Mouse (Mus musculus) hindbrain, postnatal 0 days (tissue): Measurements from ENCODE around the gene Gm5460. TPM values are rescaled to one million over a fixed set of nuclear protein-coding genes. Genes with fewer than 3 reads are reported as not detected.
A peak's percentile ranks its signal among the peaks of the same experiment; 100 is the strongest.

ENCODE experiments used
- ATAC-seq: fragments of 200-750 bp; cut with Nextera tagmentation; 2 replicates; pipeline ENCODE4 v1.8.0; 2017; ENCODE audit warnings: mild to moderate bottlenecking, moderate TSS enrichment, moderate library complexity
- DNase-seq: peaks from one replicate; pipeline ENCODE4 v3.0.0-alpha.2; 2015; ENCODE audit warnings: low spot score
- H3K27ac ChIP-seq: fragments of 300-500 bp; sonication (generic); 2 replicates; pipeline ENCODE4 v1.5.1; 2014; ENCODE audit warnings: mild to moderate bottlenecking
- H3K27me3 ChIP-seq: fragments of 300-500 bp; sonication (generic); 2 replicates; pipeline ENCODE4 v1.6.1; 2014; ENCODE audit warnings: low read length, mixed read lengths; ENCODE audit not compliant: insufficient read depth
- H3K36me3 ChIP-seq: fragments of 300-500 bp; sonication (generic); 2 replicates; pipeline ENCODE4 v1.6.1; 2014; ENCODE audit warnings: low read length, mixed read lengths; ENCODE audit not compliant: insufficient read depth
- H3K4me1 ChIP-seq: fragments of 300-500 bp; sonication (generic); 2 replicates; pipeline ENCODE4 v1.6.1; 2014; ENCODE audit warnings: antibody characterized with exemption, low read length, mixed read lengths; ENCODE audit not compliant: insufficient read depth
- H3K4me2 ChIP-seq: fragments of 300-500 bp; sonication (generic); 2 replicates; pipeline ENCODE4 v1.6.1; 2014; ENCODE audit warnings: low read depth, mild to moderate bottlenecking, low read length, moderate library complexity, mixed read lengths
- H3K4me3 ChIP-seq: fragments of 300-500 bp; sonication (generic); 2 replicates; pipeline ENCODE4 v1.5.1; 2014; ENCODE audit warnings: low read length
- H3K9ac ChIP-seq: fragments of 300-500 bp; sonication (generic); replicated peaks from 2 replicates; pipeline ENCODE4 v1.6.1; 2014; ENCODE audit warnings: mild to moderate bottlenecking, low read length, moderate library complexity, mixed read lengths
- H3K9me3 ChIP-seq: fragments of 300-500 bp; sonication (generic); 2 replicates; pipeline ENCODE4 v1.6.1; 2016; ENCODE audit warnings: low read length, mixed read lengths
- CTCF ChIP-seq: IDR thresholded peaks from 2 replicates; pipeline ENCODE4 v1.5.1; 2016; ENCODE audit warnings: antibody characterized with exemption, control low read depth, low read depth
- WGBS: fragments of 180-500 bp; shearing (Covaris S2); extraction: QIAGEN DNeasy Blood & Tissue Kit; methylation state at CpG from one replicate; pipeline ENCODE4 v1.1.7; 2014; 5-methylcytosine and 5-hydroxymethylcytosine counted together
- polyA plus RNA-seq: library from polyadenylated mRNA; unstranded; fragments of >200 nt; fragmentation: Nextera tagmentation; extraction: Ambion mirVana; gene quantifications from 2 replicates; pipeline ENCODE4 v1.2.1, GENCODE M21; 2015
- total RNA-seq: library from RNA; depleted of rRNA; stranded (reverse); fragments of >200 nt; gene quantifications from 2 replicates; pipeline ENCODE4 v1.2.3, GENCODE M21; 2014; rRNA removed

Gm5460 gene
- total RNA-seq (not detected in 2 replicates), polyA plus RNA-seq (not detected in 2 replicates)

GRCm38 (mm10) chr14:34016381-34016780 is at the start of gene Gm5460:
Gene Gm5460 (plus strand): TSS chr14:34016758.
- no peak within 1 kb of the TSS for H3K27ac ChIP-seq
- ATAC-seq (no peak), DNase-seq (no peak)
- H3K27me3 ChIP-seq: no peaks in the 10 kb centered on the region
- no peak within 1 kb of the TSS for H3K4me2 ChIP-seq
- TF ChIP-seq CTCF: no peak
- H3K4me1 ChIP-seq: no peaks in the 10 kb centered on the region
- H3K36me3 ChIP-seq: no peaks in the 10 kb centered on the region
- no peak within 1 kb of the TSS for H3K4me3 ChIP-seq
- H3K9ac ChIP-seq: no peak within 1 kb of the TSS
- 92% methylated on average over 4 of the region's 4 CpGs for WGBS
- no peaks in the 10 kb centered on the region for H3K9me3 ChIP-seq

- Histone ChIP-seq H3K4me2 (no peak overlapping the region), H3K4me3 (no peak overlapping the region), H3K4me1 (no peaks in the 10 kb centered on the region), H3K36me3 (no peaks in the 10 kb centered on the region), H3K27ac (no peak overlapping the region), H3K9ac (no peak overlapping the region), H3K9me3 (no peaks in the 10 kb centered on the region), H3K27me3 (no peaks in the 10 kb centered on the region)
- ATAC-seq (peak; percentile 77), DNase-seq (peak; percentile 71)
- WGBS: 49% methylated on average over 7 of the region's 7 CpGs
- peak; percentile 76 for TF ChIP-seq CTCF
Measured at GRCm38 (mm10) chr14:33972679-33973078, 43.9 kb upstream of the Gm5460 start.

DNA sequence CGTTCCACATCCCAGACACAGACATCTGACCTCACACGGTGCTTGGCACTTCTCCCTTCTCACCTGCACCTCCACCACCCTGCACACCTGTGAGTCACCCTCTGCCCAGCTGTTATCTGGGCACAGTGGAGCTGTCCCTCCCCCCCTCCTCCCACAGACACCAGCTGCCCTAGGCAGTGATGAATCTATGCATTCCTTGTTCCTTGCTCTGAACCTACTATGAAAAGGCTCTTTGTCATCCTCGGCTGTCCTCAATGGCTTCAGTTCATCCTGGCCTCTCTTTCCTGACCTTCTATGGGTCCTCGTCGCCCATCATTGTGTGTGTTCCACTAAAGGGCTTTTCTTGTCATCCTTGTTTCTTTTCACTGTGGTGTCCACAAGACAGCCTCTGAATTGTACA is 41.8 kb upstream of the Gm5460 start:
- Histone ChIP-seq H3K27me3 (no peaks in the 10 kb centered on the region), H3K4me2 (no peak overlapping the region), H3K4me1 (0 out of 2 replicates have a peak, but pooled peaks cover 5% of the 10 kb centered on the region), H3K4me3 (no peak overlapping the region), H3K36me3 (no peaks in the 10 kb centered on the region), H3K9ac (no peak overlapping the region), H3K9me3 (no peaks in the 10 kb centered on the region), H3K27ac (no peak overlapping the region)
- ATAC-seq (peak; percentile 45; the same call in 1 of the 2 replicates), DNase-seq (no peak)
- TF ChIP-seq CTCF: no peak
- WGBS: 46% methylated on average over 5 of the region's 5 CpGs

GRCm38 (mm10) chr14:33977748-33978147 is 38.8 kb upstream of the Gm5460 start:
- H3K36me3 ChIP-seq: no peaks in the 10 kb centered on the region
- H3K27me3 ChIP-seq: no peaks in the 10 kb centered on the region
- H3K9me3 ChIP-seq: no peaks in the 10 kb centered on the region
- DNase-seq (peak; percentile 40), ATAC-seq (no peak)
- WGBS: 29% methylated on average over 7 of the region's 7 CpGs
- peak overlapping the region; percentile 89 for H3K4me2 ChIP-seq
- no peak for TF ChIP-seq CTCF
- 0 out of 2 replicates have a peak, but pooled peaks cover 5% of the 10 kb centered on the region for H3K4me1 ChIP-seq
- H3K27ac ChIP-seq: 0 out of 2 replicates have a peak overlapping the region, but pooled peaks have one; percentile 41
- H3K9ac ChIP-seq: peak overlapping the region; percentile 48; the same call in 1 of the 2 replicates
- H3K4me3 ChIP-seq: peak overlapping the region; percentile 43

DNA sequence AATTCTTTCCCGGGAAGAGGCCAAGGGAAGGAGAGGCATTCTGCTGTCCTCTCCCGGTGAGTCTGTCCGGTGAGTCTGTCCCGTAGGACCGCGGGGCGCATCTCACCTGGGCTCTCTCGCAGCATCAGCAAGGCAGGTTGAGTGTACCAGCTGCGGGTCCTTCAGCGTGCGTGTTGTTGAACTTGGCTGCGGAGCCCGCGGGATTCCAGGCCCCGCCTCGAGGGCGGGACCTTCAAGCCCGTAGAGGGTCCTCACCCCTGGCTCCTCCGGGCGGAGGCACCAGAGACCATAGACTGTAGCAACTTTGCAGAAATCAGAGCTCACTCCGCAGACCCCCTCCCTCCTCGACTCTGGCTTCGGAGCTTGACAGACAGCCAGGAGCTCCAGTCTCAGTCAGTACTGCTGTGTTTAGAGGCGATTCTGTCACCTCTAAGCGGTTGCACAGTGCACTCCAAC is 37.9 kb upstream of the Gm5460 start, which contains the start of gene Zfp488:
Gene Zfp488, minus strand, starts transcription at position 161 of the 456 bp plus-strand sequence.
- Histone ChIP-seq H3K9ac (peak within 1 kb of the TSS; percentile 48), H3K9me3 (no peaks in the 10 kb centered on the region), H3K36me3 (no peaks in the 10 kb centered on the region), H3K27me3 (no peaks in the 10 kb centered on the region), H3K4me1 (0 out of 2 replicates have a peak, but pooled peaks cover 5% of the 10 kb centered on the region), H3K4me2 (peak within 1 kb of the TSS; percentile 89), H3K27ac (peak within 1 kb of the TSS; percentile 41; the same call in 1 of the 2 replicates), H3K4me3 (peak within 1 kb of the TSS; percentile 43)
- peak; percentile 68 for DNase-seq
- WGBS: under 1% methylated on average over 25 of the region's 25 CpGs
- peak; percentile 80 for ATAC-seq
- TF ChIP-seq CTCF: no peak

DNA sequence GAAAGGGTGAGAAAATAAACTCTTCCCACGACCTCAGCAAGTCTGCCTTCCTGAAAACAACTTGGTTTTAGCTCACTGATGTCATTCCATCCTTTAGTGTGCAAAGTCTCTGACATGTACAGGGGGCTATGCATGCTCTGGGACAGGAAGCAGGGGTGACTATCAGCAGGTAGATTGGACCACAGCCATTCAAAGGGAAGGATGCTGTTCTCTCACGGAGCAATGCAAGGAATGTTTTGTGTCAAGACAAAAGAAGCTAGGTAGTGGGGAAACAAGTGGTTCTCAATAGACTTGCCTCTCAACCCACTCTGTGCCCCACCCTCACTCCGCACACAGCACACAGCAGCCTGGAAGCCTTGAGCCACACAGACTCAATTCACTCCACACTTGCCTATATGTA is 27.4 kb upstream of the Gm5460 start:
- Histone ChIP-seq H3K4me3 (no peak overlapping the region), H3K27ac (no peak overlapping the region), H3K36me3 (no peaks in the 10 kb centered on the region), H3K9me3 (no peaks in the 10 kb centered on the region), H3K4me1 (no peaks in the 10 kb centered on the region), H3K9ac (no peak overlapping the region), H3K4me2 (no peak overlapping the region), H3K27me3 (no peaks in the 10 kb centered on the region)
- WGBS: 49% methylated on average over 3 of the region's 3 CpGs
- DNase-seq (no peak), ATAC-seq (no peak)
- TF ChIP-seq CTCF: no peak

GRCm38 (mm10) chr14:33991971-33992370 is 24.6 kb upstream of the Gm5460 start:
- Histone ChIP-seq H3K9ac (no peak overlapping the region), H3K36me3 (no peaks in the 10 kb centered on the region), H3K9me3 (no peaks in the 10 kb centered on the region), H3K27ac (no peak overlapping the region), H3K4me2 (no peak overlapping the region), H3K4me1 (no peaks in the 10 kb centered on the region), H3K27me3 (no peaks in the 10 kb centered on the region), H3K4me3 (no peak overlapping the region)
- no peak for ATAC-seq
- DNase-seq: no peak
- TF ChIP-seq CTCF: no peak
- WGBS: 81% methylated on average over 4 of the region's 4 CpGs
